Mouse (Mus musculus) cerebellum, adult 9-10 months (tissue): Measurements from ENCODE around the gene Lmo2.
"Not testable (repeated sequence)": the region's sequence is repeated elsewhere in the genome, so short reads cannot be mapped to it uniquely, and the experiment has no call there.

ENCODE experiments used
- DNase-seq: peaks from one replicate; pipeline ENCODE4 v3.0.0; 2022

The Lmo2 gene

DNA sequence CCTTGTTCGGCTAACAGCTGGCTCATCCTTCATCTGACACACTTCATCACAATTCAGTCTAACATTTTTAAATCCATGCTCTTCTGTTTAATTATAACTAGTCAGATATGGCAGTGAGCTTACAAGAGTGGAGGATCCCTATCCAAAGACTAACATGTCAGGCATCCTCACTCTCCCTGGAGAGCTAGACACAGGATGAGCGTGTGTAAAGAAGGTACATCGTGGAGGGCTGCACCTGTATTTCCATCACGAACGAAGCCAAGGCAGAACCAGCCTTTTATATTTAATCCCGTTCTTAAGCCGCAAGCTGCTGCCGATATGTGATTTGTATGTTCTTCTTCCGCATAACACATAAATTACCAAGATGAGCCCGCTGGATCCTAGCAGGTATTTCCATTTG lies 25.4 kb downstream of the Lmo2 start:
- no peak for DNase-seq

- DNase-seq: not testable (repeated sequence)
Measured at GRCm38 (mm10) chr2:103987595-103987994, 29.8 kb downstream of the Lmo2 start.

- DNase-seq: no peak
Measured at GRCm38 (mm10) chr2:103989724-103990123, 31.9 kb downstream of the Lmo2 start.

DNA sequence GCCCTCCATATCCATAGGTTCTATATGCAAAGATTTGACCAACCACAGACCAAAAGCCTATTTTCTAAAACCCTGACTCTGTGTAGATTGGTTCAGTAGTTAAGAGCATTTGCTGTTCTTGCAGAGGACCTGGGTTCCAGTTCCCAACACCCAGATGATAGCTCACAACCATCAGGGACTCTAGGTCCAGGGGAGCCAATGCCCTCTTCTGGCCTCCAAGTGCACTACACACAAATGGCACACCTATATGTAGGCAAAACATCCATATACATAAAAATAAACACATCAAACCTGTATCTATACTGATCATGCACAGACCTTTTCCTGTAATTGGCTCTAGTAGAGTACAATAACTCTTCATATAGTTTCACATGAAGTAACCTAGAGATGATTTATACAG lies 33.5 kb downstream of the Lmo2 start:
- DNase-seq: no peak

- DNase-seq: no peak
Measured at GRCm38 (mm10) chr2:103992162-103992561, 34.4 kb downstream of the Lmo2 start.

DNA sequence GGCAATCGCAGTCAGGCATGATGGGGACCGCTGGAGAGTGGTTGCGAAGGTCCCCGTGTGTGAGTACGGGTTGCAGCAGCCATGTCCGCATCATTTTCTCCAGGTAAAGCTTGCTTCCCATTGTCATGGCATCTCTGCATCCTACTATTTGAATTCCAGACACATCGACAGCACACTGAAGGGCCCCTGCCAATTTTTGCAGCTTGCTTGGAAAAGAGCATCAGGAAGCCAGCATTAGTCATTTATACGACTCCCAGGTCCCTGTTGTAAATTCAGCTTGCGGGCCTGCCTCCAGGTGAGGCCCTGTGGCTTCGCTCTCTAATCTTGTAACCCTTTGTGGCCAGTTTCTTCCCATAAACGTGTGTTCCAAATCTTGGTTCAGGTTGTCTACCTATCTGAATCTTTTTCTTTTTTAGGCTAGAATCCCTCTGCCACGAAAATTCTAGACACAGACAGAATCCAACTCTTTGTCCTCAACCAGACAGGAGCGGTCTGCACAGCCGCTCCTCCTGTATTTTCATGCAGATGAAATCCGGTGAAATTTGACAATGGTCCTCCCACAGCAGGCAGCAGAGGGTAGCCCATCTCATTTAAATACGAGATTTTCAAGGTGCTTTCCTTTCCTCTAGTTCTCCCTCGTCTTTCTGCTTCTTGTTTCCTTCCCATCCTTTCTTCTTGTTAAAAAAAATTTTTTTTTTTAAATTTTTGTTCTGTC lies 35.0 kb downstream of the Lmo2 start:
- no peak for DNase-seq

DNA sequence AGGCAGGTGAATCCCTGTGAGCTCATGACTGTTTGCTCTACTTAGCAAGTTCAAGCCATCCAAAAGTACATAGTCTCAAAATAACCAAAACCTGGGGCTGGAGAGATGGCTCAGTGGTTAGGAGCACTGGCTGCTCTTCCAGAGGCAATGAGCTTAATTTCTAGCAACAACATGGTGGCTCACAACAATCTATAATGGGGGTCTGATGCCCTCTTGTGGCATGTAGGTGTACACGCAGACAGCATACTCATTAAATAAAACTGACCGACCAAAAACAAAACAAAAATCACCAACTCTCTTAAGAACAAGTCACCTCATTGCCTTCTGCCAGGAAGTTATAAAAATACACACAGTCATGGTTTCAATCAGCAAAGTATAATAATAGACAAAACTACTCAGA lies 43.3 kb downstream of the Lmo2 start:
- no peak for DNase-seq

DNA sequence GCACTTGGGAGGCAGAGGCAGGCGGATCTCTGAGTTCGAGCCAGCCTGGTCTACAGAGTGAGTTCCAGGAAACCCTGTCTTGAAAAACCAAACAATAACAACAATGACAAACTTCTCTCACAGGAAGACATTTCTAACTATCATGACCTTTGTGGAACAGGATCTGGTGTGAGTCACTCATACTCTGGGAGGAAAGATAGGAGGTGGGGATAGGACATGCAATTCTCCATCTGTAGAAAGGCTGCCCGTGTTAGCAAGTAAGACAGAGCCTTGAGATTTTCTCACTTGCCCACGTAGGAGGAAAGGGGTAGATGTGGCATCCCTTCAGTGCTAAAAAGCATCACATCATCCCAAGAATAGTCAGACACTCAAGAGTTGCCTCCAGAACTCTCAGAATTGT lies 44.1 kb downstream of the Lmo2 start:
- DNase-seq: no peak

DNA sequence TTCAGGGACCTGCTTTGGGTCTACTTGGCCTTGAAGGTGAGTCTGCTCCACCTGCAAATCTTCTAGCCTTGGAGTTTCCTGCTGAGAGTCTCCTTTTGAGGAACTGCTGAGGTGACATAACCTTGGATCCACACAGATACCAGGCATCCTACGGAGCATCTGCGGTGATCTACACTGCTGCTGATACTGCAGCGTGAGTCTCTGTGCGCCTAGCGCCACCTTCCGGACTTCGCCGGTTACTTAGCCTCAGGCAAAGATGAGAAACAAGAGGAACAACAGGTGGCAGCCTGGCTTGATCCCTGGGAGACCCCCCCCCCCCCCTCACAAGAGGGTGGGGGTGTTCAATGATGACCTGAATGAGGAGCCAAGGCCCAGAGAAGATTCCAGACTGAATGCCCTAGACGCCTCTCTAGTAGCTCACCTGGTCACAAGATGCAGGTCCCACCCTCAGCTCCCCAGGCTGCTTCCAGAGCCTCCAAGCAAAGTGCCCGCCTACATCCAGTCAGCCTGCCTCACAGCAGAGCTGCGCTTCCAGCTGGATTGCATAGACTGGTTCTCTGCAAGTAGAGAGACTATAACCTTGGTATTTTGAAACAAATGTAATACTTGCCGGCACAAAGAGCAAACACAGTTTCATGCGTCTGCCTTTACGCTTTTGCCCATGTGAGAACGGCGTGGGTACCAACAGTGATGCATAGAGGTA lies 45.1 kb downstream of the Lmo2 start:
- DNase-seq: peak; percentile 28

DNA sequence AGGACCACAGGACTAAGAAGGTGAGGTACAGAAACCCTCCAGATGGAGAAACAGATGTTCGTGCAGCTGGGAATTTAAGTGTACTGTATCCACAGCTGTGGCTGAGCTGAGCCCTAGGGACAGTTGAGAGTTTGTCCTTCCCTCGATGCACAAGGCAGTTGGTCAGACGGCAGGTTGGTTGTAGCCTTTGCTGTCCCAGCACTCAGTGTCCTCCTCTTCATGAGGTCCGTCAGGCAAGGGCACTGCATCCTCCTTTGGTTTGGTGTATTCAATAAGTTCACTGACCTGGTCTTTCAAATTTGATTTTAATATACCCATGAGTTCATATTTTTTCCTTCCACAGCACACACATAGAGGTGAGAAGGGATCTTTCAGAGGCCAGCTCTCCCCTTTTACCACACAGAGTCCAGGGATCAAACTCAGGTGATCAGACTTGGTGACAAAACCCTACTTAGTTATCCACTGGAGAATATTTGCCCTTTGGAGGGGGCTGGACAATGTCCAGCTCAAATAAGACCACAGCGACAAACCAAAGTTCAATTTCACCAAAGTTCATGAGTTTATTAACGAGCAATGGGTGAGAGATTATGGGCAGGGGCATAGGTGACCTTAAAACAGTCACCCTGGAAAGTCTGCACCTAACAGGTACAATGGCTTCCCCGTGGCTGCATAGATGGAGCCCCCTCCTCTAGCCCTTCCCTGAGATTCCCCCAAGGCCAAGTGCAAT lies 50.2 kb downstream of the Lmo2 start:
- DNase-seq: no peak

- not testable (repeated sequence) for DNase-seq
Measured at GRCm38 (mm10) chr2:104008853-104009252, 51.1 kb downstream of the Lmo2 start.

GRCm38 (mm10) chr2:104023096-104023495 lies 65.3 kb downstream of the Lmo2 start:
- no peak for DNase-seq

GRCm38 (mm10) chr2:104024656-104025055 lies 66.9 kb downstream of the Lmo2 start:
- no peak for DNase-seq

DNA sequence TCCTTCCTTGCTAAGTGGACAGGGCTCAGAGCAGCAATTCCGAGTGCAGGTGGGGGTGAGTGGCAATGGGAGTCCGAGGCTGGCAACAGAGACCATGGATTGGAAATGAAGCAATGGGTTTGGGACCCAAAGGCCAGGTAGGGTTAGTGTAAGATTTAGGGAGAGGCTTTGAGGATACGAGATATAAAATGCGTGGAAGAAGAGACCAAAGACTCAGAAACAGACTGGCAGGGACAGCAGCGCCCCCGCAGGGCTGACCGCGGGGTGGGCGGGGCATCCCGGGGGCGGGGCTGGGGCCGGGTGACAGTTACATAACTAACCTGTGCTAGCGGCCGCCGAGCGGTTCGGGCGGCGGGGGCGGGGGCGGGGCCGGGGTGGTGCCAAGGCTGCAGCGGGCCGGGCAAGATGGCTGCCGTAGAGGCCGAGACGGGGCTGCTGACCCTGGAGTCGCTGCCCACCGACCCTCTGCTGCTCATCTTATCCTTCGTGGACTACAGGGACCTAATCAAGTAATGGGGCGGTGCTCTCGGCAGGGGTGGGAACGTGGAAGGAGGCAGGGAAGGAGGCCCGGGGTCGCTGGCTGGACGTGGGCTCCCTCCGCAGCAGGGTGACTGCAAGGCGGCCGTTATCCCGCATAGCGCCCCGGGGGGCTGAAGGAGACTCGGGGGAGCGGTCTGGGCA lies 69.8 kb downstream of the Lmo2 start, which contains the start of gene Fbxo3:
Fbxo3 (plus strand) TSS at position 264 of the 681 bp plus-strand sequence.
- DNase-seq: peak; percentile 94

DNA sequence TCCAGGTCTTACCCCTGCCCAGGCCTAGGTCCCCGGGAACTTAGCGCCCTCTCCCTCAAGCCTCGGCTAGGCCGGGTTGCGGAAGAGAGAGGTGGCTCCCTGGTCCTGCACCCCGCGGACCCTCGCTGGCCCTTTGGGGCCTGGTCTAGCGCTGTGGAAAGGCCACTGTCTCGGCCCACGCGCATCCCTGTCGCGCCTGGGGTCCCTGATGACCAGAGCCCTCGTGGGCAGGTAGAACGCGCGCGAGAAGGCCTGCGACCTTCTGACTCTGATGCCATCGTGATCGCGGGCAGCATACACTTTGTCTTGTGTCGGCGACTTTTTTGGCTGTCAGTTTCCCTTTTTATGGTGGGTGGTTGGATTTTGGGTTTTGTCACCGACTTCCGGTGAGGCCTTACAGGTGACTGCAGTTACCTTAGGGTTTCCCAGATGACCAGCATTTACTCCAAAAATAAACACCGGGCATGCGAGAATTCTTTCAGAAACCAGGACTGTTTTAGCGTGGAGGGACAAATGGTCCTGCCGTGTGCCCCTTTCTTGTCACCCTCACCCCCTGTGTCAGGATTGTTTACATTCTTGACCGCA lies 70.4 kb downstream of the Lmo2 start, which contains the start of gene 4931422A03Rik:
4931422A03Rik (minus strand) TSS at position 223 of the 585 bp plus-strand sequence.
- peak; percentile 48 for DNase-seq

DNA sequence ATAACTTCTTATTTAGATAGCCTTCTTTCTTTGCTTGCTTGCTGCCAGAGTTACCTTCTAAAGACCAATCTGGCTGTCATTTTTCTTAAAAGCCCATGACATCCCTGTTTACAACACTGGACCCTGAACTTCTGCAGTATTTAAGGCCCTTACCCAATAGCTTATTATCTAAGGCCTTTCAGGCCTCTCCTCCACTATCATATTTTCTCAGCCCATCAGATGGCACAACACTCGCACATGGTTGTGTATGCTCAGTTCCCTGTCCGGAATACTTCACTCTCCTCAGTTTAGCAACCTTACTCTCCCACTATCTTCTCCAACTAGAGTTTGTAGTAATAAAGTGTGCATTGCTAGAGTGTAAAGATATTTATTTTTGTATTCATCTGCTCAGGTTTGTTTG lies 71.3 kb downstream of the Lmo2 start:
- no peak for DNase-seq

DNA sequence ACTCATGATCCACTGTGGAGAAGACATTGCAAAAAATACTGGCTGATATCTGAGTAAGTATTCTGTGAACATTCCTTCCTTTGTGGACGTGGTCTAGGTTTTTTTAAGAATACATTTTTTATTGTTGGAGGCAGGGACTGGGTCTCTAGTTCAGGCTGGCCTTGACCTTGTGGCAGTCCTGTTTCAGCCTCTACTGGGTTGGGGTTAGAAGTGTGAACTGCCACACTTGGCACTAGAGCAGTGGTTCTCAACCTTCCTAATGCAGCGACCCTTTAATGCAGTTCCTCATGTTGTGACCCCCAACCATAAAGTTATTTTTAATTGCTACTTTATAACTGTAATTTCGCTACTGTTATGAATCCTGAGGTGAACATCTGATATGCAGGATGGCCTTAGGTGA lies 72.6 kb downstream of the Lmo2 start:
- no peak for DNase-seq
